In the genomic region with DNA sequence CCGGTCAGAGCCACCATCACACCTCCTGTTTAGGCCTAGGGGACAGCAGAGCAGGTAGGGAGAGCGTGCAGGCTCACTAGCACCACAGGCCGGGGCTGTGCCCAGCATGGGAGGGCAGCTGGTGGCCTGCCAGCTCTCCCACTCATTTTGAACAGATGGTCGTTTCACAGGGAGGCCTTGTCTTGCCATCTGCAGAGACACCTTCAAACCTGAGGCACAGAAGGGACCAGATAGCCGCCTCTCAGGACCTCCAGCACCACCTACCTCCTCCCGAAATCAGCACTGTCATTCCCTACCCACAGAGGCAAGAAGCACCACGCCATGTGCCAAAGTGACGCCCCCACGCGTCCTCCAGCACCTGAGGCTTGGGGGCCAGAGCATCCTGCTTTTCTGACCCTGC, we compare ENCODE assay signal across 13 mouse cellular contexts. TPM values are rescaled to one million over a fixed set of nuclear protein-coding genes. Genes with fewer than 3 reads are reported as not detected.
A peak's percentile ranks its signal among the peaks of the same experiment; 100 is the strongest.
DNase-seq lines count a peak whose midpoint lies in the region; TF ChIP-seq lines count a peak whose summit lies in the region.
"Had no signal": no experiment of that assay in that cellular context is flagged by ENCODE, and none has a peak within 500 bp of the region (broad histone marks: within the 10 kb centered on the region; RNA-seq: fewer than 3 reads in every experiment).

No protein-coding gene starts in this region.

- peak overlapping the region; percentile 94 for H3K27ac ChIP-seq in layer of hippocampus, adult 2 months
- H3K27ac ChIP-seq in embryonic fibroblast, embryonic 13.5 days (ENCODE audit: insufficient read depth, low read length), result peak overlapping the region; percentile 85; the same call in 1 of the 2 replicates
- H3K27ac ChIP-seq: heart, embryonic 10.5 days had no signal

- no peak overlapping the region for H3K4me3 ChIP-seq in layer of hippocampus, adult 2 months
- H3K4me3 ChIP-seq in embryonic fibroblast, embryonic 13.5 days (ENCODE audit: insufficient read depth, low read length), result no peak overlapping the region
- H3K4me3 ChIP-seq: heart, embryonic 10.5 days; megakaryocyte, embryonic 14.5 days had no signal

- peaks cover 12% of the 10 kb centered on the region for H3K4me1 ChIP-seq in embryonic fibroblast, embryonic 13.5 days (ENCODE audit: control insufficient read depth, insufficient read depth, low read length)

- TF ChIP-seq POLR2A in brain, embryonic 14.5 days (IDR thresholded peaks at IDR 0.05; ENCODE audit: borderline replicate concordance, extremely low read depth, insufficient read depth, insufficient read length, poor library complexity, severe bottlenecking), result no peak
- no peak for TF ChIP-seq POLR2A in embryonic fibroblast, embryonic 13.5 days (IDR thresholded peaks at IDR 0.05; ENCODE audit: low read depth, low read length)

- DNase-seq in layer of hippocampus, adult 2 months (ENCODE audit: low spot score in 2 of 2), result no peak
- DNase-seq in layer of hippocampus, adult 11-12 months (ENCODE audit: low spot score), result no peak
- peak; percentile 59 for DNase-seq in brain, embryonic 14.5 days (ENCODE audit: low read depth)
- peak; percentile 99 for DNase-seq in cerebellum, adult 11-12 months
- DNase-seq in ovary, postnatal 10 days (ENCODE audit: low spot score), result no peak
- DNase-seq in adrenal gland, adult (ENCODE audit: inconsistent age in 2 of 2, low spot score in 1 of 2), result no peak
- DNase-seq: adrenal gland, adult 2 months; gastrocnemius, postnatal 10 days; heart, postnatal 4 days had no signal

- TF ChIP-seq CTCF in layer of hippocampus, adult 2 months (conservative IDR thresholded peaks at IDR 0.05), result no peak
- no peak for TF ChIP-seq CTCF in brain, embryonic 14.5 days (IDR thresholded peaks at IDR 0.05; ENCODE audit: borderline replicate concordance, extremely low read depth, insufficient read depth, insufficient read length)
- TF ChIP-seq CTCF in embryonic fibroblast, embryonic 13.5 days (IDR thresholded peaks at IDR 0.05; ENCODE audit: borderline replicate concordance, insufficient read depth, low read length), result no peak

RNA-seq across cellular contexts. Expression of a gene that starts 8.1 kb away (rescaled TPM):
- 10 to 100 TPM; 75.3 to 92.7 TPM for total RNA-seq in layer of hippocampus, adult 2 months (2021)
- 225 and 268 TPM in 2 replicates for polyA plus RNA-seq in brain, embryonic 14.5 days (2012; rRNA removed)
- polyA plus RNA-seq in embryonic fibroblast, embryonic 13.5 days (2011; ENCODE audit: insufficient read length, low read depth, missing spikeins), result 41.8 and 47.6 TPM in 2 replicates

RNA-seq across cellular contexts. Expression of a gene that starts 9.1 kb away (rescaled TPM):
- 1,000 to 10,000 TPM; 1,274 to 1,381 TPM for total RNA-seq in layer of hippocampus, adult 2 months (2021)
- 189 and 292 TPM in 2 replicates for polyA plus RNA-seq in brain, embryonic 14.5 days (2012; rRNA removed)
- 37.2 and 52.6 TPM in 2 replicates for polyA plus RNA-seq in embryonic fibroblast, embryonic 13.5 days (2011; ENCODE audit: insufficient read length, low read depth, missing spikeins)

RNA-seq across cellular contexts. Expression of a gene that starts 37.7 kb away (rescaled TPM):
- 100 to 1,000 TPM; 160 to 170 TPM for total RNA-seq in layer of hippocampus, adult 2 months (2021)
- polyA plus RNA-seq in brain, embryonic 14.5 days (2012; rRNA removed), result 101 and 114 TPM in 2 replicates
- 28.8 and 30.3 TPM in 2 replicates for polyA plus RNA-seq in embryonic fibroblast, embryonic 13.5 days (2011; ENCODE audit: insufficient read length, low read depth, missing spikeins)

RNA-seq across cellular contexts. Expression of a gene that starts 44.0 kb away (rescaled TPM):
- total RNA-seq in layer of hippocampus, adult 2 months (2021), result under 1 TPM in 1 of 2 experiments, not detected in 1; 0.69 TPM
- 0.40 and 0.77 TPM in 2 replicates for polyA plus RNA-seq in brain, embryonic 14.5 days (2012; rRNA removed)
- not detected in 2 replicates for polyA plus RNA-seq in embryonic fibroblast, embryonic 13.5 days (2011; ENCODE audit: insufficient read length, low read depth, missing spikeins)
- total RNA-seq: CH12.LX had no signal
- polyA plus RNA-seq: heart, embryonic 10.5 days had no signal

RNA-seq across cellular contexts. Expression of a gene that starts 51.6 kb away (rescaled TPM):
- total RNA-seq in layer of hippocampus, adult 2 months (2021), result 10 to 100 TPM; 33.8 to 35.5 TPM
- polyA plus RNA-seq in brain, embryonic 14.5 days (2012; rRNA removed), result 48.9 and 51.3 TPM in 2 replicates
- 14.3 and 18.0 TPM in 2 replicates for polyA plus RNA-seq in embryonic fibroblast, embryonic 13.5 days (2011; ENCODE audit: insufficient read length, low read depth, missing spikeins)

Comparison
In these comparisons a context has a peak if more than half of its experiments do, and no peak if none do; other contexts are left out.
1. DNase-seq: peak in brain, embryonic 14.5 days (single experiment) and cerebellum, adult 11-12 months (single experiment); none in layer of hippocampus, adult 2 months (0 of 2), layer of hippocampus, adult 11-12 months (single experiment), ovary, postnatal 10 days (single experiment) and adrenal gland, adult (0 of 2).